Mouse (Mus musculus) lung, postnatal 0 days (tissue): ENCODE measurements at regions not wholly inside any gene's neighbourhood (a gene's known extent, or its start where the extent isn't known, plus 50 kb on each side); places are given as distances from the start of the nearest gene placed in this dataset.

Source experiments
- CTCF ChIP-seq: IDR thresholded peaks from 2 replicates; pipeline ENCODE4 v1.5.1; 2016; ENCODE audit warnings: antibody characterized with exemption, mild to moderate bottlenecking
- EP300 ChIP-seq: IDR thresholded peaks from 2 replicates; pipeline ENCODE4 v1.6.1; 2016; ENCODE audit warnings: antibody characterized with exemption, mild to moderate bottlenecking, control low read depth

- no peak for TF ChIP-seq CTCF
- TF ChIP-seq EP300, result no peak
Observed at GRCm38 (mm10) chr4:137187051-137187450, 90.2 kb upstream of the Wnt4 start.
